Comparison of ENCODE assay signal across 29 mouse cellular contexts in genomic region chr4:67932481-67932880, GRCm38 (mm10).
DNase-seq lines count a peak whose midpoint lies in the region; ATAC-seq lines count a peak whose summit lies in the region.
"Had no signal": no experiment of that assay in that cellular context is flagged by ENCODE, and none has a peak within 500 bp of the region (broad histone marks: within the 10 kb centered on the region; RNA-seq: fewer than 3 reads in every experiment).

No protein-coding gene starts in this region.

- intact Hi-C loops in left cerebral cortex, postnatal 4 days (cut with DNase I): no loop called here
- intact Hi-C loops in left cerebral cortex, postnatal 25 days (cut with DNase I): loop anchor here (5.0 kb wide), 1 partner anchor 80 kb away; no protein-coding TSS in a partner anchor

- no peak overlapping the region for H3K4me3 ChIP-seq in embryonic facial prominence, embryonic 14.5 days (ENCODE audit: low read depth, low read length)
- H3K4me3 ChIP-seq in embryonic facial prominence, embryonic 10.5 days: no peak overlapping the region
- no peak overlapping the region for H3K4me3 ChIP-seq in midbrain, embryonic 13.5 days (replicated peaks)
- H3K4me3 ChIP-seq: forebrain, embryonic 15.5 days; heart, embryonic 13.5 days; hindbrain, embryonic 15.5 days; stomach, embryonic 15.5 days had no signal

- H3K9ac ChIP-seq in embryonic facial prominence, embryonic 14.5 days (ENCODE audit: low read depth, low read length): no peak overlapping the region
- no peak overlapping the region for H3K9ac ChIP-seq in midbrain, embryonic 13.5 days (replicated peaks)
- H3K9ac ChIP-seq: forebrain, embryonic 15.5 days; heart, embryonic 13.5 days; hindbrain, embryonic 15.5 days; liver, embryonic 14.5 days; stomach, embryonic 15.5 days had no signal

- H3K4me1 ChIP-seq in embryonic facial prominence, embryonic 14.5 days (ENCODE audit: control insufficient read depth, insufficient read depth, low read length): no peaks in the 10 kb centered on the region
- H3K4me1 ChIP-seq in embryonic facial prominence, embryonic 10.5 days: no peaks in the 10 kb centered on the region
- no peaks in the 10 kb centered on the region for H3K4me1 ChIP-seq in midbrain, embryonic 13.5 days (replicated peaks)
- H3K4me1 ChIP-seq: forebrain, embryonic 15.5 days; heart, embryonic 13.5 days; hindbrain, embryonic 15.5 days; stomach, embryonic 15.5 days had no signal

- 80% methylated on average over 2 of the region's 2 CpGs for WGBS in embryonic facial prominence, embryonic 14.5 days
- WGBS in embryonic facial prominence, embryonic 10.5 days: 91% methylated on average over 2 of the region's 2 CpGs
- 88% methylated on average over 2 of the region's 2 CpGs for WGBS in midbrain, embryonic 13.5 days

- no peaks in the 10 kb centered on the region for H3K27me3 ChIP-seq in embryonic facial prominence, embryonic 14.5 days (replicated peaks; ENCODE audit: control insufficient read depth, insufficient read depth, low read length)
- H3K27me3 ChIP-seq in embryonic facial prominence, embryonic 10.5 days (replicated peaks; ENCODE audit: low read depth, poor library complexity, severe bottlenecking): no peaks in the 10 kb centered on the region
- no peaks in the 10 kb centered on the region for H3K27me3 ChIP-seq in midbrain, embryonic 13.5 days
- H3K27me3 ChIP-seq: CH12.LX; forebrain, embryonic 15.5 days; heart, embryonic 13.5 days; hindbrain, embryonic 15.5 days; stomach, embryonic 15.5 days had no signal

- H3K36me3 ChIP-seq in embryonic facial prominence, embryonic 14.5 days (ENCODE audit: control insufficient read depth, insufficient read depth, low read length): no peaks in the 10 kb centered on the region
- H3K36me3 ChIP-seq in embryonic facial prominence, embryonic 10.5 days (replicated peaks): no peaks in the 10 kb centered on the region
- H3K36me3 ChIP-seq in midbrain, embryonic 13.5 days: no peaks in the 10 kb centered on the region
- H3K36me3 ChIP-seq: forebrain, embryonic 15.5 days; heart, embryonic 13.5 days; hindbrain, embryonic 15.5 days; stomach, embryonic 15.5 days had no signal

- H3K9me3 ChIP-seq in embryonic facial prominence, embryonic 14.5 days (ENCODE audit: control insufficient read depth, low read length): no peaks in the 10 kb centered on the region
- H3K9me3 ChIP-seq in embryonic facial prominence, embryonic 10.5 days: no peaks in the 10 kb centered on the region
- H3K9me3 ChIP-seq in midbrain, embryonic 13.5 days: no peaks in the 10 kb centered on the region
- H3K9me3 ChIP-seq: forebrain, embryonic 15.5 days; heart, embryonic 13.5 days; hindbrain, embryonic 15.5 days; stomach, embryonic 15.5 days had no signal

- no peak overlapping the region for H3K4me2 ChIP-seq in embryonic facial prominence, embryonic 14.5 days (ENCODE audit: low read depth, low read length)
- no peak overlapping the region for H3K4me2 ChIP-seq in midbrain, embryonic 13.5 days (replicated peaks)
- H3K4me2 ChIP-seq: forebrain, embryonic 15.5 days; heart, embryonic 13.5 days; hindbrain, embryonic 15.5 days; stomach, embryonic 15.5 days had no signal

- ATAC-seq in embryonic facial prominence, embryonic 14.5 days (ENCODE audit: low read depth): no peak
- ATAC-seq in midbrain, embryonic 13.5 days: no peak
- ATAC-seq: activated CD4-positive, CD25-positive, alpha-beta regulatory T cell, adult 4 months; forebrain, embryonic 15.5 days; inflammation-experienced regulatory T-cells, adult 6 months had no signal

- no peak overlapping the region for H3K27ac ChIP-seq in embryonic facial prominence, embryonic 14.5 days (replicated peaks; ENCODE audit: low read depth, low read length)
- H3K27ac ChIP-seq in embryonic facial prominence, embryonic 10.5 days (replicated peaks): no peak overlapping the region
- no peak overlapping the region for H3K27ac ChIP-seq in midbrain, embryonic 13.5 days
- H3K27ac ChIP-seq: forebrain, embryonic 15.5 days; heart, embryonic 13.5 days; hindbrain, embryonic 15.5 days; liver, embryonic 14.5 days; macrophage; stomach, embryonic 15.5 days had no signal

- DNase-seq in embryonic facial prominence, embryonic 14.5 days (ENCODE audit: low spot score): peak; percentile 0
- DNase-seq in embryonic facial prominence, embryonic 10.5 days (ENCODE audit: low spot score): no peak
- peak; percentile 28 for DNase-seq in left cerebral cortex, adult 11 months (ENCODE audit: low spot score)
- no peak for DNase-seq in left cerebral cortex, postnatal 4 days
- peak; percentile 69 for DNase-seq in brain, adult 2 months (ENCODE audit: low read depth, low spot score)
- peak; percentile 36 to 72 for DNase-seq in left cerebral cortex, postnatal 25 days (ENCODE audit: low spot score in 2 of 2)
- DNase-seq in gastrocnemius, adult 18-20 months (ENCODE audit: low spot score): no peak
- DNase-seq: adrenal gland, adult 2 months; adrenal gland, postnatal 36 days; cerebellum, adult 2 months; cerebellum, postnatal 14 days; heart, postnatal 10 days; kidney, adult 11 months; kidney, postnatal 14 days; liver; lung, adult 2 months; lung, postnatal 10 days; midbrain, embryonic 14.5 days; thymus, postnatal 14 days had no signal

Comparison
In these comparisons a context has a peak if more than half of its experiments do, and no peak if none do; other contexts are left out.
1. DNase-seq: peak in embryonic facial prominence, embryonic 14.5 days (single experiment), left cerebral cortex, adult 11 months (single experiment), brain, adult 2 months (single experiment) and left cerebral cortex, postnatal 25 days (2 of 2); none in embryonic facial prominence, embryonic 10.5 days (single experiment), left cerebral cortex, postnatal 4 days (single experiment) and gastrocnemius, adult 18-20 months (single experiment).